Mouse (Mus musculus) brain, embryonic 14.5 days (tissue): Measurements from ENCODE around the gene Pgpep1. TPM values are rescaled to one million over a fixed set of nuclear protein-coding genes. Genes with fewer than 3 reads are reported as not detected.

ENCODE experiments used
- DNase-seq: peaks from one replicate; pipeline ENCODE4 v3.0.0-alpha.2; 2011; ENCODE audit warnings: low read depth
- CTCF ChIP-seq: fragments of 200-500 bp; IDR thresholded peaks from 2 replicates; pipeline ENCODE4 v1.5.1; 2012; ENCODE audit warnings: inconsistent platforms, mild to moderate bottlenecking, moderate library complexity, borderline replicate concordance; ENCODE audit not compliant: insufficient read depth, insufficient read length; ENCODE audit errors: extremely low read depth
- POLR2A ChIP-seq: fragments of 200-500 bp; IDR thresholded peaks from 2 replicates; pipeline ENCODE4 v1.6.1; 2012; ENCODE audit warnings: mild to moderate bottlenecking, inconsistent platforms, borderline replicate concordance; ENCODE audit not compliant: poor library complexity, insufficient read depth, insufficient read length, severe bottlenecking; ENCODE audit errors: extremely low read depth
- polyA plus RNA-seq: library from polyadenylated mRNA; depleted of rRNA; stranded (reverse); fragments of >200 nt; gene quantifications from 2 replicates; pipeline ENCODE4 v1.2.3, GENCODE M21; 2012

The Pgpep1 gene
- polyA plus RNA-seq, 1 experiment = 83.7 TPM

DNA sequence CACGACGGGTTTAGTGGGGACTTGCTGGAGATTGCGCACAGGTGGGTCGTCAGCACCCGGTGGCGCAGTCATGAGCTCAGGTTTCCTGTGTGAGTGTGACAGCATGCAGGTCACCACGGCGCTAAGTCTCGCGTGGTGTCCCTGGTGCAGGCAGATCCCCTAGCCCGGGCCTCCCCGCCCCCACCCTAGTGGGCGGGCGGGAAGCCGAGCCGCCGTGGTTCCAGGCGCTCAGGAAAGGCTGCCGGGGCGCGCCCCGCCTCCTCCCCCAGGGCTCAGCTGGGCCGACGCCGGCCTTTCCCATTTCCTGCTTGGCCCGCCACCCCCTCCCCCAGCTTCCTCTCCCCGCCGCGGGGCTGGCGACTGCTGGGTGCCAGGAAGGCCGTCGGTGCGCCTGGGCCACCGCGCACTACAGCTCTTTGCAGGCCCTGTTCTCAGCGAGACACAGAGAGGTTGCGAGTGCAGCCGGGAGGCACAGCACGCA is 50.8 kb downstream of the Pgpep1 start:
- TF ChIP-seq CTCF (no peak), POLR2A (peak; percentile 23; the same call in 1 of the 2 replicates)
- peak; percentile 85 for DNase-seq

DNA sequence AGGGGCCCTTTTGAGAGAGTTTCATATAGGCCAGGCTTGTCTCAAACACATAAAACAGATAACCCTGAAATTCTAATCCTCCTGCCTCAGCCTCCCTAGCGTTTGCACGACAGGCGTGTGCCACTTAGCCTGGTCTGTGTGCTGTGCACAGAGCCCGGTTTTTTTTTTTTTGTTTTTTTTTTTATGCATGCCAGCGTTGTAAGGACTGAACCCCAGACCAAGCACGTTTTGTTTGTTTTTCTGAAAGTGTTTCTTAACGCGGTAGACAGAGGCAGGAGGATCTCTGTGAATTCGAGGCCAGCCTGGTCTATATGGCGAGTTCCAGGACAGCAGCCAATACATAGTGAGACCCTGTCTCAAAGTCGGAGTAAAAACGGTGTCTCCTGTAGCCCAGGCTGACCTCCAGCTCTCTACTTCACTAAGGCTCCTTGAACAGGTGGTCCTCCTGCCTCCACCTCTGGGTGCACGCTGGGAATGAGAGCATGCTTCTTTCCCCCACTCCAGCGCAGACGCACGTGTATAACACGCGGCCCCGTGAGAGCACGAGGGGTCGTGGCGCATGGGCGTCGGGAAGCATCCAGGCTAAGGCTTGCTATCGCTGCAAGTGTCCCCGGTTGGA is 51.3 kb downstream of the Pgpep1 start, which contains the start of gene Ssbp4:
Gene Ssbp4, minus strand, starts transcription at position 124 of the 619 bp plus-strand sequence.
- TF ChIP-seq POLR2A (no peak), CTCF (no peak)
- DNase-seq = no peak

DNA sequence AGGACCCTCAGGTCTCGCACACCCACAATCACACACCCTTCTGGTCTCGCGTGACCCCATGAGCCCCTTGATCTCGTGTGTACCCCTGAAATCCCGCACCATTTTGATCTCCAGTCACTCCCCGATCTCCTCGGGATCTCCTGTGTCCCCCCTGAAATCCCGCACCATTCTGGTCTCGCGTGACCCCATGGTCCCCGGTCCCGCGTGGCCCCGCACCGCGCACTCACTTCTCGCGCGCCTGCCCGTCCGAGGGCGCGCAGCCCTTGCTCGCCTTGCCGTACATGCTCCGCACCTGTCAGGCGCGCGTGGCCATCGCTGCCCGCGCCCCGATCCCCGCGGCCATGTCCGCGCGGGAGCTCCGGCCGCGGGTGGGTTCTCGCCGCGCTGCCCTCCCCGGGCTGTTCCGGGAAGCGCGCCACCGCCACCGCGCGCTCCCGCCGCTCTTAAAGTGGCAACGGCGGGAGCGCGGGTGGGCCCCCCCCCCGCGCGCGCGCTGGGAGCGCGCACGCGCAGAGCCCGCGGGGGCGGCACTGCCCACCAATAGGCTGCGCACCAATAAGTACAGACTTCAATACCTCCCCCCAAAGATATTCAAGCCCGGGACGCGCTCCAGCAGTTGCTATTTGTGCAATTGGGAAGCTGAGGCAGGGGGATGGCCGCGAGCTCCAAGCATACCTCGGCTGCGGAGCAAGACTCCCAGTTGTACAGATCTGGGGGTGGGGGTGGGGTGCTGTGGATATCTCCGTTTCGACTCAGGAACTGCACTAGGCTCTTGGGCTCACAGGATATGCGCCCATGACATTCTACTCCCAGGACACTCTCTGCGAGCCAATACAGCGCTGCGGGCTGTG is 52.1 kb downstream of the Pgpep1 start:
- peak; percentile 77 for DNase-seq
- TF ChIP-seq POLR2A = peak; percentile 77
- TF ChIP-seq CTCF = no peak

DNA sequence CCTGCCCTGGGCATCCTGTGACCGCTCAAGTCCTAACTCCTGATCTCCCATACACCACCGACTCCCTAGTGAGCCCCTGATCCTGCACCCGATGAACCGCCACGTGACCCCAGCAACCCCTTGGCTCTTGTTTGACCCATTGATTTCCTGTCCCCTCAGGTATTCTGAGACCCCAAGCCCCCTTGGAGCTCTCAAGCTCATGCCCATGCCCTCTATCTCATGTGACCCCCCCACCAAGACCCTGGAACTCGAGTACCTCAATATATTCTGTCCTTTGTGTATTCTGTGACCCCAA is 52.6 kb downstream of the Pgpep1 start:
- DNase-seq = no peak
- TF ChIP-seq CTCF (no peak), POLR2A (no peak)

DNA sequence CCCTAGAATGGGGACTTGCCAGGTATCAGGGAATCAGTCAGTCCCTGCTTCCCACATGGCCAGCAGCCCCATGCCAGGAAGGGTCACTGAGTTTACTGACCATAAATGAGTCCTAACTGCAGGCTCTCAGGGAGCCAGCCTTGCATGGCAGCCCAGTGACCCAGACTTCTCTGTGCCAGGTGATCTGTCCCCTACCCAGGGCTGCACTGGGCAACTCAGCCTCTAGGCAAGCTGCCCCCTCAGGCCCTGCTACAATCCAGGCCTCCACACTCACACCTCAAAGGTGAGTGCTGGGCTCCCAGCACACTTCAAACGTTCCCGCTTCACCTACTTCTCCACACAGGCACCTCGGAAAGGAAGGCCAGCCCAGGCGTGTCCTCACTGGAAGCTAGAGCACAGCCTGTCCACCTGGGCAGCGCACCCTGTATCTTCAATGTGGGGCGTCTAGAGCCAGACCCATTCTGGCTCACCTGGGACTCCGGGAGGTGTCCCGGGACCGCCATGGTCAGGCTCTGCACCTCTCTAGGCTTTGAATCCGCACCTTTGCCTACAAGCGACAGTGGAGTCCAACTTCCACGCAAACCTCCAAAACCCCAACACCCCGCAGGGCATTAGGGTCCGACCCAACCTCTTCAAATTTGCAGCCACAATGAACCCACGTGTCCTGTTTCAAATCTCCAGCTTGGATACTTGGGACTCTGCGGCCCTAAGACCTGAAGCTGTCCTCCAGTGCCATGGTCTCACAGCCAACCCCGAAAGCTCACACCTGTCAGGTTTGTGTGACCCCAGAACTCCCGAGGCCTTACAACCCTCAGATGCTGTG is 53.2 kb downstream of the Pgpep1 start:
- TF ChIP-seq POLR2A (no peak), CTCF (no peak)
- DNase-seq = no peak

DNA sequence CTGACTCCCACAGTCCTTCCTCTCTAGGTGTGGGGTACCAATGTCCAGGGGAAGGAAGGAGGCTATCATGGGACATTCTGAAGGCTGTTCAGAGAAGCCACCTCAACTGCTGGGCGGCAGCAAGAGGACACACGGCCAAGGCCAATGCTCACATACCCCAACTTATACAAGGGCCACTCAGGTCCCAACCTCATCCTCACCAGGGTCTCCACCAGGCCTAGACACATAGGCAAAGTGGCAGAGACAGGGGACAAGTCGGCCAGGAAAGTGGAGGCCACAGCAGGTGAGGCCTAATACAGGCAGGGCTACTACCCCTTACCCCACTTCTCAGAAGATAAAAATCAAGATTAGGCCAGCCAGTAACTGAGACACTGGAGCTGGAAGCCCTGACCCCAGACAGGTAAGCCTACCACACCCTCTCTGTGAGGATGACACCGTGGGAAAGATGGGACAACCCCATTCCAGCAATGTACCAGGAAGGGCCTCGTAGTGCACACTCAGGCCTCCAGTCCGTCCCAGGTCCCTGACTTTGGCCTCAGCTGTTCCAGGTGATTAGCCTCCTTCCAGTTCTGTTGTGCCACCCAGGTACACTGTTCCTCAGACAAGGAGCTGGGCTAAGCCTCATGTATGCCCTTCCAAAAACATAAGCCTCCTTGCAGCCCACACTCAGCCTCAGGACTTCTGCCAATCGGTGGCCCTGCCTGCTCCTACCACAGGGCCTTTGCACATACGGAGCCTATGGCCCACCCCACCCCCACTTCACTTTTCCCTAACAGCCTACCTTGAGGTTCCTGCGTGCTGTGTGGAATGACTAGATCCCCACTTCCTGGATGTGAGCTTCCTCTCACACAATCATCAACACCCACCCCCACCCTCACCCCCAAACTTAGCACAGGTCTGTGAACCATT is 54.1 kb downstream of the Pgpep1 start:
- no peak for TF ChIP-seq POLR2A
- TF ChIP-seq CTCF = no peak

DNA sequence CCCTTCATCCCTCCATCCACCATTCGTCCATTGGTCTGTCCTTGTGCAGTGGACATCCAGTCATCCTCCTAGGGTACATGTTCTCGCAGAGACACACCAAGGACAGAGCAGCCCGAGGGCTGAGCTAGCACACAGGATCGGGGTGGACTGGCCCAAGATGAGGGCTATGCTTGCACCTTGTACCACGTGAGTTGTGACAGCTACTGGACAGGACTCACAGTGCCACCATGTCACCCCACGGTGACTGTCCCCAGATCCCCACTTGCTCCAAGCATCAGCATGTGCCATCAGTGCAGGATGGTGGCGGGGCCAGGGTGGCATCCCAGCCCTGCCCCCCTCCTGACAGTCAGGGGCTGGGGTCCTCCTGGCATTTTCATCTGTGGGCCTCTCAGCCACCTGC is 55.6 kb downstream of the Pgpep1 start:
- no peak for DNase-seq
- TF ChIP-seq POLR2A = no peak
- TF ChIP-seq CTCF = no peak

More for the DNA sequence above, 54.1 kb downstream of the Pgpep1 start:
- no peak for DNase-seq

DNA sequence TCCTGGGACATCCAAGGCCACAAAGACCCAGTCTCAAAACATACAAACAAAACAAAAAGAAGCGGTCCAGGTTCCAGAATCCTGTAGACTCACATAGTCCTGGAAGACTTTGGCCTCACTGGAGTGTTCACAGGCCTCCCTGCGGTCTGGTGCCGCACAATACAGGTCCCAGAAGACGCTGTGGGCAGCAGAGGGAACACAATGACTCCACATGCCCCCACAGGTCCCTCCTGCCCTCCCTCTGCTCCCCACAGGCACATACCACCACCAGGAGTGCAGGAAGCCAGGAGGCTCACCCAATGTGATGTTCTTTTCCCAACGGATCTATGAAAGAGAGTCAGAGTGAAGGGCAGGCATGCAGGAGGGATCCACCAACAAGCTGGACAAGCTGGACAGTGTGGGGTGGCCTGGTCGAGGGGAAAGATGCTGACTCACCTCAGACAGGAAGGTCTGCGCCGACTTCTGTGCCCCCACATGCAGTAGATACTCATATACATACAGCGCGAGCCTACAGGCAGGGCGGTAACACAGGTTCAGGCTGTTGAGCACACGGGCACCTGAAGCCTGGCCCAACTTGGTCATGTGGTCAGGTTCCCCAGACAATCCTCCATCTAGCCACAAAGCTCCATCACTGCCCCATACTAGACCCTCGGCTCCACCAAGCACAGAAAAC is 57.9 kb downstream of the Pgpep1 start:
- no peak for DNase-seq
- TF ChIP-seq POLR2A = no peak
- no peak for TF ChIP-seq CTCF

DNA sequence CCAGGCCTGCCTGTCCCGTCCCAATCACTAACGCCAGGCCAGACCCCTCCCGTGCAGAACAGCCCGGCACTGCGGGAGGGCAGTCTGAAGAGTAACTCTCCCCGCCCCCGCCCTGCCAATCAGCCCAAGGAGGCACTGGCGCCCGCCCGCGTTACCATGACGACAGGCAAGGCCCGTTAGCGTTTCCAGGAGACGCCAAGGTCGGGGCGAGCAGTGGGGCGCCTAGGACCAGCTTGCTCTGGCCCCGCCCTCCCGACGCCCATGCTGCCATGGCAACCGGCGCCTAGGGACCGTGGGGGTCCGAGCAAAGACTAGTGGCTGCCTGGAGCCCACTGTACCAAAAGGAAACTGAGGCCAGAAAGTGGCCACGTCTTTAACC is 58.9 kb downstream of the Pgpep1 start:
- DNase-seq = peak; percentile 97
- TF ChIP-seq CTCF = no peak
- no peak for TF ChIP-seq POLR2A
